Mouse (Mus musculus): ENCODE results near the gene Il1rap. TPM values are rescaled to one million over a fixed set of nuclear protein-coding genes. Genes with fewer than 3 reads are reported as not detected.

The Il1rap gene
- polyA plus RNA-seq, 1 experiment from 2014 or later, result 27.4 TPM

DNA sequence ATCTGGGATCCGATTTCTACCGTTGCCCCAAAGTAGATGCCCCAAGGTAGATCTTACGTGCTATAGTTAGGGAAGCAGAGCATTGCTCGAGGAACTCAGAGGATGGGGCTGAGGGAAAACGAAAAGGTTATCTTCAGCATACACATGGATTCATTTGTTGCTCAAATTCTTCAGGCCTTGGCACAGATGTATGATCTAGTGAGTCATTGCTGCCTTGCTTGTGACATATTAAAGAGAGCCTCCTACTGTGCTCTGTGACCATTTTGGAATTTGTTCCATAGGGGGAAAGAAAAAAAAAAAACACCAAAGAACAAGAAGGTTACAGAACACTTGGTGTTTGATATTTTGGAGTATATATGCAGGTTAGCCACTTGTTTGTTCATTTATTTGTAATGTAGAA, 4.3 kb downstream of the Il1rap start:
- TF ChIP-seq EP300 (IDR thresholded peaks at IDR 0.05; ENCODE audit: low read depth) (no peak), CTCF (IDR thresholded peaks at IDR 0.05; ENCODE audit: low read depth) (no peak)
- no peaks in the 10 kb centered on the region for H3K9me3 ChIP-seq (ENCODE audit: low read length)
- no peak for ATAC-seq

GRCm38 (mm10) chr16:26590897-26591570, 9.5 kb downstream of the Il1rap start:
- H3K36me3 ChIP-seq (replicated peaks; ENCODE audit: insufficient read depth, low read length), result no peaks in the 10 kb centered on the region
- DNase-seq (no peak), ATAC-seq (no peak)
- no peak overlapping the region for H3K9ac ChIP-seq (replicated peaks)
- H3K4me1 ChIP-seq (ENCODE audit: insufficient read depth), result peaks cover 3% of the 10 kb centered on the region; the same call in 1 of the 2 replicates
- WGBS (ENCODE audit: insufficient replicate concordance), result 46% methylated on average over 4 of the region's 4 CpGs
- TF ChIP-seq EP300 (IDR thresholded peaks at IDR 0.05; ENCODE audit: low read depth) (no peak; the same call in 1 of the 2 replicates), CTCF (IDR thresholded peaks at IDR 0.05; ENCODE audit: low read depth) (no peak)
- H3K4me2 ChIP-seq (ENCODE audit: low read depth, low read length), result no peak overlapping the region
- no peaks in the 10 kb centered on the region for H3K9me3 ChIP-seq (ENCODE audit: low read length)
- H3K27me3 ChIP-seq (ENCODE audit: insufficient read depth, low read length), result no peaks in the 10 kb centered on the region
- no peak overlapping the region for H3K4me3 ChIP-seq (ENCODE audit: low read depth, low read length)
- H3K27ac ChIP-seq (ENCODE audit: low read depth), result no peak overlapping the region

More for the DNA sequence above, 4.3 kb downstream of the Il1rap start:
- Histone ChIP-seq H3K27ac (ENCODE audit: low read depth) (no peak overlapping the region), H3K4me3 (ENCODE audit: low read depth, low read length) (no peak overlapping the region), H3K27me3 (ENCODE audit: insufficient read depth, low read length) (no peaks in the 10 kb centered on the region), H3K36me3 (replicated peaks; ENCODE audit: insufficient read depth, low read length) (no peaks in the 10 kb centered on the region), H3K4me1 (ENCODE audit: insufficient read depth) (peaks cover 15% of the 10 kb centered on the region), H3K9ac (replicated peaks) (no peak overlapping the region), H3K4me2 (ENCODE audit: low read depth, low read length) (no peak overlapping the region)
- no peak for DNase-seq
- WGBS (ENCODE audit: insufficient replicate concordance), result 77% methylated on average over 5 of the region's 5 CpGs

DNA sequence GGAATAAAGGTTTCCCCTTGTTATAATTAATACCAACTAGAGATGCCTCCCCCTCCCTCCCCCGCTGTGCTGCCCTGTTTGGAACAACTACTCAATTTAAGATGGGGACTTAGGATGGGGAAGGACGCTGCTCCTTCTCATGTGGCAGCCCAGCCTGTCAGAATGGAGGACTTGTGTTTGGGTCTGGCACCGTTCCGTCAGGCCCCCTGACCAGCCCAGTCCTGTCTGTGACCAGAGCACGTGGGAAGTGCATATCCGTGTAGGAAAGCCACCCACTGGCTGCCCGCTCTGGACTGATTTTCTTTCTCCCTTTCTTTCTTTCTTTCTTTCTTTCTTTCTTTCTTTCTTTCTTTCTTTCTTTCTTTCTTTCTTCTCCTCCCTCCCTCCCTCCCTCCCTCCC, 14.9 kb downstream of the Il1rap start:
- TF ChIP-seq CTCF (IDR thresholded peaks at IDR 0.05; ENCODE audit: low read depth) (no peak), EP300 (IDR thresholded peaks at IDR 0.05; ENCODE audit: low read depth) (no peak)
- 73% methylated on average over 7 of the region's 7 CpGs for WGBS (ENCODE audit: insufficient replicate concordance)
- Histone ChIP-seq H3K4me3 (ENCODE audit: low read depth, low read length) (no peak overlapping the region), H3K9me3 (ENCODE audit: low read length) (no peaks in the 10 kb centered on the region), H3K4me1 (ENCODE audit: insufficient read depth) (no peaks in the 10 kb centered on the region), H3K36me3 (replicated peaks; ENCODE audit: insufficient read depth, low read length) (no peaks in the 10 kb centered on the region), H3K27ac (ENCODE audit: low read depth) (no peak overlapping the region), H3K9ac (replicated peaks) (no peak overlapping the region), H3K4me2 (ENCODE audit: low read depth, low read length) (no peak overlapping the region), H3K27me3 (ENCODE audit: insufficient read depth, low read length) (no peaks in the 10 kb centered on the region)
- no peak for ATAC-seq
- no peak for DNase-seq

DNA sequence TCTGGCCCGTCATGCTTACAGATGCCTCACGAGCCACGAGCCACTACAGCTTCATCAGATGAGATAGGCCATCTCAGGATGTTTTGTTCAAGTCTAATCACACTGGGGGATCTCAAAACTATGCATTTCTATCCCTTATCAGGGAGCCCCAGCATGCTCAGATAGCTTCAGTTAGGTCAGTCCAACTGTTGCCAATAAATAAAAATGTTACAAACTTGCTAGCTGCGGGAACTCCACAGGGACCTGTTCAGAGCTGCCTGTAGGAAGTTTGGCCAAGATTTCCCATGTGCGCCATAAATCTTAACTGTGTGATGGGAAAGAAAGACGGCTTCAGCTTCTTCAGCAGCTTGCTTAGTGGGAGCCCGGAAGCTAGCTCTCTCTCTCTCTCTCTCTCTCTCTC, 15.8 kb downstream of the Il1rap start:
- TF ChIP-seq CTCF (IDR thresholded peaks at IDR 0.05; ENCODE audit: low read depth) (no peak), EP300 (IDR thresholded peaks at IDR 0.05; ENCODE audit: low read depth) (no peak)
- 48% methylated on average over 7 of the region's 7 CpGs for WGBS (ENCODE audit: insufficient replicate concordance)

GRCm38 (mm10) chr16:26598591-26598990, 17.1 kb downstream of the Il1rap start:
- no peak for DNase-seq
- H3K4me2 ChIP-seq (ENCODE audit: low read depth, low read length), result no peak overlapping the region
- TF ChIP-seq EP300 (IDR thresholded peaks at IDR 0.05; ENCODE audit: low read depth), result no peak
- H3K4me3 ChIP-seq (ENCODE audit: low read depth, low read length), result no peak overlapping the region
- no peaks in the 10 kb centered on the region for H3K9me3 ChIP-seq (ENCODE audit: low read length)
- no peaks in the 10 kb centered on the region; the same call in 1 of the 2 replicates for H3K4me1 ChIP-seq (ENCODE audit: insufficient read depth)
- H3K27me3 ChIP-seq (ENCODE audit: insufficient read depth, low read length), result no peaks in the 10 kb centered on the region
- H3K9ac ChIP-seq (replicated peaks), result no peak overlapping the region
- 56% methylated on average over 5 of the region's 5 CpGs for WGBS (ENCODE audit: insufficient replicate concordance)
- ATAC-seq, result no peak
- H3K27ac ChIP-seq (ENCODE audit: low read depth), result no peak overlapping the region
- H3K36me3 ChIP-seq (replicated peaks; ENCODE audit: insufficient read depth, low read length), result no peaks in the 10 kb centered on the region

More for the DNA sequence above, 15.8 kb downstream of the Il1rap start:
- Histone ChIP-seq H3K36me3 (replicated peaks; ENCODE audit: insufficient read depth, low read length) (no peaks in the 10 kb centered on the region), H3K9ac (replicated peaks) (no peak overlapping the region), H3K27me3 (ENCODE audit: insufficient read depth, low read length) (no peaks in the 10 kb centered on the region), H3K4me2 (ENCODE audit: low read depth, low read length) (no peak overlapping the region), H3K4me3 (ENCODE audit: low read depth, low read length) (no peak overlapping the region), H3K9me3 (ENCODE audit: low read length) (no peaks in the 10 kb centered on the region), H3K4me1 (ENCODE audit: insufficient read depth) (no peaks in the 10 kb centered on the region), H3K27ac (ENCODE audit: low read depth) (no peak overlapping the region)
- ATAC-seq (no peak), DNase-seq (no peak)

- ATAC-seq, result no peak
- WGBS (ENCODE audit: insufficient replicate concordance), result 88% methylated on average over 1 of the region's 1 CpGs
Measured at GRCm38 (mm10) chr16:26601482-26601881, 20.0 kb downstream of the Il1rap start.

More at GRCm38 (mm10) chr16:26601482-26601881, 20.0 kb downstream of the Il1rap start:
- no peak for DNase-seq
- Histone ChIP-seq H3K9me3 (ENCODE audit: low read length) (no peaks in the 10 kb centered on the region), H3K4me3 (ENCODE audit: low read depth, low read length) (no peak overlapping the region), H3K27me3 (ENCODE audit: insufficient read depth, low read length) (no peaks in the 10 kb centered on the region), H3K36me3 (replicated peaks; ENCODE audit: insufficient read depth, low read length) (no peaks in the 10 kb centered on the region), H3K27ac (ENCODE audit: low read depth) (no peak overlapping the region), H3K4me1 (ENCODE audit: insufficient read depth) (no peaks in the 10 kb centered on the region; the same call in 1 of the 2 replicates), H3K4me2 (ENCODE audit: low read depth, low read length) (no peak overlapping the region), H3K9ac (replicated peaks) (no peak overlapping the region)
- TF ChIP-seq EP300 (IDR thresholded peaks at IDR 0.05; ENCODE audit: low read depth), result no peak
- TF ChIP-seq CTCF (IDR thresholded peaks at IDR 0.05; ENCODE audit: low read depth), result no peak
